Mouse (Mus musculus) heart, embryonic 13.5 days (tissue): Measurements from ENCODE around the gene Tmed2. TPM values are rescaled to one million over a fixed set of nuclear protein-coding genes. Genes with fewer than 3 reads are reported as not detected.
"Not testable (repeated sequence)": the region's sequence is repeated elsewhere in the genome, so short reads cannot be mapped to it uniquely, and the experiment has no call there.

Experiments
- ATAC-seq: fragments of 200-750 bp; cut with Nextera tagmentation; 2 replicates; pipeline ENCODE4 v1.8.0; 2017; ENCODE audit warnings: moderate TSS enrichment; ENCODE audit not compliant: insufficient number of reproducible peaks, low FRiP score, low TSS enrichment; ENCODE audit errors: extremely low read depth
- H3K27ac ChIP-seq: fragments of 300-500 bp; sonication (generic); replicated peaks from 2 replicates; pipeline ENCODE4 v1.5.1; 2015; ENCODE audit warnings: moderate library complexity, mild to moderate bottlenecking, inconsistent platforms
- H3K27me3 ChIP-seq: fragments of 300-500 bp; sonication (generic); replicated peaks from 2 replicates; pipeline ENCODE4 v1.6.1; 2015; ENCODE audit warnings: mild to moderate bottlenecking, inconsistent platforms
- H3K36me3 ChIP-seq: fragments of 300-500 bp; sonication (generic); 2 replicates; pipeline ENCODE4 v1.6.1; 2015; ENCODE audit warnings: mild to moderate bottlenecking, inconsistent platforms
- H3K4me1 ChIP-seq: fragments of 300-500 bp; sonication (generic); 2 replicates; pipeline ENCODE4 v1.6.1; 2015; ENCODE audit warnings: inconsistent platforms
- H3K4me2 ChIP-seq: fragments of 300-500 bp; sonication (generic); 2 replicates; pipeline ENCODE4 v1.6.1; 2015; ENCODE audit warnings: inconsistent platforms, mild to moderate bottlenecking, moderate library complexity
- H3K4me3 ChIP-seq: fragments of 300-500 bp; sonication (generic); 2 replicates; pipeline ENCODE4 v1.5.1; 2015; ENCODE audit warnings: moderate library complexity, mild to moderate bottlenecking, inconsistent platforms
- H3K9ac ChIP-seq: fragments of 300-500 bp; sonication (generic); 2 replicates; pipeline ENCODE4 v1.6.1; 2015; ENCODE audit warnings: inconsistent platforms, mild to moderate bottlenecking, moderate library complexity
- H3K9me3 ChIP-seq: fragments of 300-500 bp; sonication (generic); 2 replicates; pipeline ENCODE4 v1.6.1; 2016; ENCODE audit warnings: inconsistent platforms
- WGBS: fragments of 180-500 bp; shearing (Covaris S2); methylation state at CpG from one replicate; pipeline ENCODE4 v1.1.7; 2015; ENCODE audit warnings: mixed read lengths; 5-methylcytosine and 5-hydroxymethylcytosine counted together
- polyA plus RNA-seq: library from polyadenylated mRNA; unstranded; fragments of >200 nt; fragmentation: Nextera tagmentation; extraction: Ambion mirVana; gene quantifications from 2 replicates; pipeline ENCODE4 v1.2.1, GENCODE M21; 2015

Tmed2 gene
- polyA plus RNA-seq, 1 experiment from 2014 or later, result 396 TPM

GRCm38 (mm10) chr5:124578633-124579317, 38.3 kb downstream of the Tmed2 start, which contains the start of the genes Eif2b1 and Gtf2h3:
Gene Eif2b1, minus strand, starts transcription at chr5:124579131.
Gene Gtf2h3, plus strand, starts transcription at chr5:124579140.
- Histone ChIP-seq H3K9me3 (no peaks in the 10 kb centered on the region), H3K4me1 (peaks cover 18% of the 10 kb centered on the region), H3K9ac (peak within 1 kb of the TSS; percentile 89), H3K4me3 (peak within 1 kb of the TSS; percentile 76), H3K4me2 (peak within 1 kb of the TSS; percentile 83), H3K36me3 (peaks cover 57% of the 10 kb centered on the region), H3K27me3 (no peaks in the 10 kb centered on the region), H3K27ac (0 out of 2 replicates have a peak within 1 kb of the TSS, but pooled peaks have one; percentile 6)
- ATAC-seq, result peak; percentile 79; the same call in 1 of the 2 replicates
- WGBS, result under 1% methylated on average over 51 of the region's 51 CpGs

- ATAC-seq, result no peak
- WGBS, result 81% methylated on average over 5 of the region's 5 CpGs
- H3K27ac ChIP-seq, result no peak overlapping the region
- H3K4me2 ChIP-seq, result no peak overlapping the region
- H3K36me3 ChIP-seq, result peaks cover 57% of the 10 kb centered on the region
- no peak overlapping the region for H3K4me3 ChIP-seq
- no peaks in the 10 kb centered on the region for H3K27me3 ChIP-seq
- H3K9me3 ChIP-seq, result no peaks in the 10 kb centered on the region
- peaks cover 18% of the 10 kb centered on the region for H3K4me1 ChIP-seq
- H3K9ac ChIP-seq, result no peak overlapping the region
Measured at GRCm38 (mm10) chr5:124582515-124582914, 42.0 kb downstream of the Tmed2 start.

DNA sequence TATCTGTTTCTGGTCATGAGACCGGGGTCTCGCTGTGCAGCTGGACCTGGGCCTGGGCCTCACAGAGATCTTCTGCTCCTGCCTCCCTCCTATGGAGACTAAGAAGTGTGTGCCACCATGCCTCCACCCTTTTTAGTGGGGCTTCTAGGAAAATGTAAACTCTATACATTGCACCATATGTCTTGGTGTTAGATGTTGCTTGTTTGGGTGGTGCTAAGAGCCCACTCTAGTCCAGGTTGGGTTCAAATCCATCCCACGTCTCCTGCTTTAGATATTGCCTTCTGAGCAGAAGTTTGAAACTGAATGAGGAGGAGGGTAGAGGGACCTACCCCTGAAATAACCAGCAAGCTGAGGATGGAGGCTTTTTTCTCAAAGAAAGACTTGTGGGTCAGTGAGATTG, 52.3 kb downstream of the Tmed2 start:
- no peak overlapping the region for H3K4me3 ChIP-seq
- WGBS, result 94% methylated on average over 3 of the region's 3 CpGs
- H3K27me3 ChIP-seq, result no peaks in the 10 kb centered on the region
- H3K27ac ChIP-seq, result no peak overlapping the region
- H3K4me1 ChIP-seq, result no peaks in the 10 kb centered on the region
- ATAC-seq, result no peak
- peaks cover 88% of the 10 kb centered on the region for H3K36me3 ChIP-seq
- H3K9ac ChIP-seq, result no peak overlapping the region
- no peaks in the 10 kb centered on the region for H3K9me3 ChIP-seq
- H3K4me2 ChIP-seq, result no peak overlapping the region

- H3K9me3 ChIP-seq, result no peaks in the 10 kb centered on the region
- H3K4me2 ChIP-seq, result peak overlapping the region; percentile 90
- peaks cover 38% of the 10 kb centered on the region for H3K36me3 ChIP-seq
- H3K27me3 ChIP-seq, result no peaks in the 10 kb centered on the region
- no peak overlapping the region for H3K27ac ChIP-seq
- peak; percentile 88 for ATAC-seq
- 6% methylated on average over 30 of the region's 30 CpGs for WGBS
- H3K9ac ChIP-seq, result peak overlapping the region; percentile 84
- H3K4me1 ChIP-seq, result peaks cover 7% of the 10 kb centered on the region
- peak overlapping the region; percentile 85 for H3K4me3 ChIP-seq
Measured at GRCm38 (mm10) chr5:124598224-124599174, 58.0 kb downstream of the Tmed2 start.

DNA sequence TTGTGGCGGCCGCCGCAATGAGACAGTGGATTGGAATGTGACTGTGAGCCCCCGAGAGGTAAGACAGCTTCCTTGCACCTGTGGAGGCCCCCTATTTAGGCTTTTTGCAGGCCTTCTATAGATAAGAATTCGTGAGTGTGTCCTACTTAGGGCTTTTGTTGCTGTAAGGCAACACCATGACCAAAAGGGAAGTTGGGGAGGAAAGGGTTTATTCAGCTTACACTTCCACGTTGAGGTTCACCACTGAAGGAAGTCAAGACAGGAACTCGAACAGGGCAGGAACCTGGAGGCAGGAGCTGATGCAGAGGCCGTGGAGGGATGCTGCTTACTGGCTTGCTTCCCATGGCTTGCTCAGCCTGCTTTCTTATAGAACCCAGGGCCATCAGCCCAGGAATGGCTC, 59.2 kb downstream of the Tmed2 start:
- 41% methylated on average over 8 of the region's 8 CpGs for WGBS

More for the DNA sequence above, 59.2 kb downstream of the Tmed2 start:
- H3K9ac ChIP-seq, H3K9me3 ChIP-seq, ATAC-seq, H3K27me3 ChIP-seq, H3K27ac ChIP-seq, H3K4me1 ChIP-seq: not testable (repeated sequence)
- H3K4me2 ChIP-seq, result peak overlapping the region; percentile 90
- peaks cover 29% of the 10 kb centered on the region for H3K36me3 ChIP-seq
- H3K4me3 ChIP-seq, result peak overlapping the region; percentile 85

Other genes with a start within 250 kb of the Tmed2 start
- gene Mphosph9, start 212.7 kb upstream of the Tmed2 start, polyA plus RNA-seq, result 10.2 and 13.6 TPM in 2 replicates
- gene 2810006K23Rik, start 212.6 kb upstream of the Tmed2 start, polyA plus RNA-seq, result 18.5 and 19.5 TPM in 2 replicates
- gene Cdk2ap1, start 177.6 kb upstream of the Tmed2 start, polyA plus RNA-seq, result 20.5 and 23.9 TPM in 2 replicates
- 54.3 and 64.1 TPM in 2 replicates for gene Sbno1, start 114.7 kb upstream of the Tmed2 start, polyA plus RNA-seq
- gene Kmt5a, start 100.8 kb upstream of the Tmed2 start, polyA plus RNA-seq, result 26.7 and 34.4 TPM in 2 replicates
- gene Rilpl2, start 62.3 kb upstream of the Tmed2 start, polyA plus RNA-seq, result 12.3 and 14.8 TPM in 2 replicates
- gene Snrnp35, start 57.6 kb upstream of the Tmed2 start, polyA plus RNA-seq, result 22.9 and 23.9 TPM in 2 replicates
- gene Rilpl1, start 9.3 kb upstream of the Tmed2 start, polyA plus RNA-seq, result 21.8 and 23.1 TPM in 2 replicates
- 8.7 and 8.8 TPM in 2 replicates for gene Ddx55, start 12.2 kb downstream of the Tmed2 start, polyA plus RNA-seq
- gene Eif2b1, start 38.4 kb downstream of the Tmed2 start, polyA plus RNA-seq, result 60.8 and 62.0 TPM in 2 replicates
- gene Gtf2h3, start 38.4 kb downstream of the Tmed2 start, polyA plus RNA-seq, result 27.6 and 32.2 TPM in 2 replicates
- 29.5 and 32.6 TPM in 2 replicates for gene Atp6v0a2, start 87.9 kb downstream of the Tmed2 start, polyA plus RNA-seq
- 0.03 TPM in 1 of 2 replicates, not detected in the other for gene Dnah10, start 184.4 kb downstream of the Tmed2 start, polyA plus RNA-seq